Mouse (Mus musculus) midbrain, embryonic 14.5 days (tissue): ENCODE measurements at regions not wholly inside any gene's neighbourhood (a gene's known extent, or its start where the extent isn't known, plus 50 kb on each side); places are given as distances from the start of the nearest gene placed in this dataset.
"Not testable (repeated sequence)": the region's sequence is repeated elsewhere in the genome, so short reads cannot be mapped to it uniquely, and the experiment has no call there.

Experiments used
- ATAC-seq: fragments of 200-750 bp; cut with Nextera tagmentation; 2 replicates; pipeline ENCODE4 v1.8.0; 2017; ENCODE audit warnings: moderate number of reproducible peaks, moderate library complexity; ENCODE audit not compliant: low FRiP score, low TSS enrichment
- DNase-seq: peaks from one replicate; pipeline ENCODE4 v3.0.0-alpha.2; 2015
- H3K27ac ChIP-seq: fragments of 300-500 bp; sonication (generic); replicated peaks from 2 replicates; pipeline ENCODE4 v1.5.1; 2014; ENCODE audit warnings: mild to moderate bottlenecking, low read depth, low read length, moderate library complexity
- H3K27me3 ChIP-seq: fragments of 300-500 bp; sonication (generic); 2 replicates; pipeline ENCODE4 v1.6.1; 2014; ENCODE audit warnings: low read length, control low read depth, mixed read lengths; ENCODE audit not compliant: control insufficient read depth, insufficient read depth
- H3K36me3 ChIP-seq: fragments of 300-500 bp; sonication (generic); 2 replicates; pipeline ENCODE4 v1.6.1; 2014; ENCODE audit warnings: low read length, control low read depth; ENCODE audit not compliant: control insufficient read depth, insufficient read depth
- H3K4me1 ChIP-seq: fragments of 300-500 bp; sonication (generic); 2 replicates; pipeline ENCODE4 v1.6.1; 2014; ENCODE audit warnings: mild to moderate bottlenecking, antibody characterized with exemption, low read length, control low read depth; ENCODE audit not compliant: control insufficient read depth, insufficient read depth
- H3K4me2 ChIP-seq: fragments of 300-500 bp; sonication (generic); 2 replicates; pipeline ENCODE4 v1.6.1; 2014; ENCODE audit warnings: mild to moderate bottlenecking, low read length, moderate library complexity
- H3K4me3 ChIP-seq: fragments of 300-500 bp; sonication (generic); replicated peaks from 2 replicates; pipeline ENCODE4 v1.5.1; 2014; ENCODE audit warnings: low read depth, low read length
- H3K9ac ChIP-seq: fragments of 300-500 bp; sonication (generic); replicated peaks from 2 replicates; pipeline ENCODE4 v1.6.1; 2014; ENCODE audit warnings: mild to moderate bottlenecking, low read length, moderate library complexity
- H3K9me3 ChIP-seq: fragments of 300-500 bp; sonication (generic); 2 replicates; pipeline ENCODE4 v1.6.1; 2016; ENCODE audit warnings: low read length, control low read depth, mixed read lengths; ENCODE audit not compliant: control insufficient read depth
- WGBS: fragments of 180-500 bp; shearing (Covaris S2); extraction: QIAGEN DNeasy Blood & Tissue Kit; methylation state at CpG from one replicate; pipeline ENCODE4 v1.1.7; 2014; 5-methylcytosine and 5-hydroxymethylcytosine counted together

- Histone ChIP-seq H3K9ac (no peak overlapping the region), H3K4me3 (no peak overlapping the region), H3K36me3 (no peaks in the 10 kb centered on the region), H3K27me3 (no peaks in the 10 kb centered on the region), H3K4me2 (no peak overlapping the region), H3K9me3 (no peaks in the 10 kb centered on the region), H3K27ac (no peak overlapping the region), H3K4me1 (no peaks in the 10 kb centered on the region)
- WGBS: 86% methylated on average over 2 of the region's 2 CpGs
- no peak for DNase-seq
- no peak for ATAC-seq
Measured at GRCm38 (mm10) chr1:81726268-81727132, 506.4 kb upstream of the Gm9747 start.

- Histone ChIP-seq H3K4me1 (no peaks in the 10 kb centered on the region), H3K4me2 (no peak overlapping the region), H3K27ac (no peak overlapping the region), H3K27me3 (no peaks in the 10 kb centered on the region), H3K36me3 (no peaks in the 10 kb centered on the region), H3K4me3 (no peak overlapping the region), H3K9ac (no peak overlapping the region), H3K9me3 (no peaks in the 10 kb centered on the region)
- ATAC-seq (no peak), DNase-seq (no peak)
- 52% methylated on average over 6 of the region's 6 CpGs for WGBS
Measured at GRCm38 (mm10) chr1:81737111-81737833, 495.6 kb upstream of the Gm9747 start.

- no peaks in the 10 kb centered on the region for H3K36me3 ChIP-seq
- H3K27ac ChIP-seq: no peak overlapping the region
- no peaks in the 10 kb centered on the region for H3K4me1 ChIP-seq
- ATAC-seq (no peak), DNase-seq (no peak)
- H3K4me3 ChIP-seq: no peak overlapping the region
- no peak overlapping the region for H3K4me2 ChIP-seq
- no peak overlapping the region for H3K9ac ChIP-seq
- 51% methylated on average over 2 of the region's 2 CpGs for WGBS
- no peaks in the 10 kb centered on the region for H3K27me3 ChIP-seq
- H3K9me3 ChIP-seq: no peaks in the 10 kb centered on the region
Measured at GRCm38 (mm10) chr1:81738384-81738783, 494.5 kb upstream of the Gm9747 start.

GRCm38 (mm10) chr1:81739392-81739791 is 493.5 kb upstream of the Gm9747 start:
- no peaks in the 10 kb centered on the region for H3K4me1 ChIP-seq
- H3K9ac ChIP-seq: no peak overlapping the region
- no peak for ATAC-seq
- H3K36me3 ChIP-seq: no peaks in the 10 kb centered on the region
- no peak overlapping the region for H3K27ac ChIP-seq
- no peak overlapping the region for H3K4me2 ChIP-seq
- WGBS: 55% methylated on average over 3 of the region's 3 CpGs
- no peaks in the 10 kb centered on the region for H3K9me3 ChIP-seq
- no peak for DNase-seq
- no peak overlapping the region for H3K4me3 ChIP-seq
- H3K27me3 ChIP-seq: no peaks in the 10 kb centered on the region

GRCm38 (mm10) chr1:81739981-81740380 is 492.9 kb upstream of the Gm9747 start:
- no peak overlapping the region for H3K4me2 ChIP-seq
- ATAC-seq: no peak
- no peak overlapping the region for H3K4me3 ChIP-seq
- no peaks in the 10 kb centered on the region for H3K9me3 ChIP-seq
- DNase-seq: no peak
- 100% methylated on average over 1 of the region's 1 CpGs for WGBS
- H3K4me1 ChIP-seq: no peaks in the 10 kb centered on the region
- H3K27me3 ChIP-seq: no peaks in the 10 kb centered on the region
- H3K27ac ChIP-seq: no peak overlapping the region
- H3K9ac ChIP-seq: no peak overlapping the region
- no peaks in the 10 kb centered on the region for H3K36me3 ChIP-seq

GRCm38 (mm10) chr1:81741882-81742281 is 491.0 kb upstream of the Gm9747 start:
- not testable (repeated sequence) for DNase-seq, H3K4me3 ChIP-seq, H3K4me1 ChIP-seq, H3K27ac ChIP-seq, ATAC-seq, H3K9me3 ChIP-seq, H3K27me3 ChIP-seq, H3K36me3 ChIP-seq, H3K4me2 ChIP-seq, H3K9ac ChIP-seq
- 87% methylated on average over 8 of the region's 8 CpGs for WGBS

- no peaks in the 10 kb centered on the region for H3K27me3 ChIP-seq
- no peak overlapping the region for H3K9ac ChIP-seq
- no peak overlapping the region for H3K27ac ChIP-seq
- H3K36me3 ChIP-seq: no peaks in the 10 kb centered on the region
- no peaks in the 10 kb centered on the region for H3K9me3 ChIP-seq
- ATAC-seq (peak; percentile 32; the same call in 1 of the 2 replicates), DNase-seq (peak; percentile 76)
- H3K4me3 ChIP-seq: no peak overlapping the region
- 40% methylated on average over 8 of the region's 8 CpGs for WGBS
- H3K4me2 ChIP-seq: no peak overlapping the region
- H3K4me1 ChIP-seq: no peaks in the 10 kb centered on the region
Measured at GRCm38 (mm10) chr1:81744524-81744923, 488.4 kb upstream of the Gm9747 start.

GRCm38 (mm10) chr1:81745024-81745960 is 487.6 kb upstream of the Gm9747 start:
- Histone ChIP-seq H3K4me3 (no peak overlapping the region), H3K4me2 (no peak overlapping the region), H3K9me3 (no peaks in the 10 kb centered on the region), H3K27ac (no peak overlapping the region), H3K9ac (no peak overlapping the region), H3K36me3 (no peaks in the 10 kb centered on the region), H3K4me1 (no peaks in the 10 kb centered on the region), H3K27me3 (no peaks in the 10 kb centered on the region)
- DNase-seq: no peak
- WGBS: 63% methylated on average over 14 of the region's 14 CpGs
- ATAC-seq: no peak; the same call in 1 of the 2 replicates
